Mouse (Mus musculus) A20 (cell line): ENCODE measurements around the gene Oit1.

ENCODE experiments used
- DNase-seq: peaks from one replicate; pipeline ENCODE4 v3.0.0-alpha.2; 2011; ENCODE audit warnings: low read depth, low spot score

The Oit1 gene

DNA sequence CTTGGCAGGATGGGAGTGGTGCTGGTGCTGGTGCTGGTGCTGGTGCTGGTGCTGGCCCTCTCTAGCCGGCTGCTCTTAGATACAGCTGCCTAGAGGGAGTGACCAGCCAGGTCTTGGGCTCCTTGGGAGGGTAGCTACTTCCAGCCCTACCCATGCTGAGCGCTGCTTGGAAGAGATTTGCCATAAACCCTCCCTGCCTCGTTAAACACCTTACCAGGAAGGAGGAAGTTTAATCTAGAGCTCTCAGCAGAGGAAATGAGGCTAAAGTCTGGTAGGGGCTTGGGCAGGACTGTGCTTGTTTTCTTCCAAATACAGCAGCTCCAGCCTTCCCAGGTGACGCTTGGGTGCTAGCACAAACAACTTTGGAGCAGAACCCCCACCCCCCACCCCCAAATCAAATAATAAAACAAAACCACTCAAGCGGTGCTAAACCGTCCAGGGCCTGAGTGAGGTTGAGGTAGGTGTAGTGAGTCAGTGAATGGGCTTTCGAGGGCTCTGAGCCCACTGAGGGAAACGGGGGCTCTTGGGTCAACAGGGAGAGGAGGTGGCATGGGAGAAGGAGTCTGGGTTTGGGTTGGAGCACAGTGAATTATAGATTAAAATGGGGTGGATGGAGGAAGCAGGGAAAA lies at the start of gene Oit1:
TSS of gene Oit1 (minus strand) at position 70 of the 629 bp plus-strand sequence.
- no peak for DNase-seq

DNA sequence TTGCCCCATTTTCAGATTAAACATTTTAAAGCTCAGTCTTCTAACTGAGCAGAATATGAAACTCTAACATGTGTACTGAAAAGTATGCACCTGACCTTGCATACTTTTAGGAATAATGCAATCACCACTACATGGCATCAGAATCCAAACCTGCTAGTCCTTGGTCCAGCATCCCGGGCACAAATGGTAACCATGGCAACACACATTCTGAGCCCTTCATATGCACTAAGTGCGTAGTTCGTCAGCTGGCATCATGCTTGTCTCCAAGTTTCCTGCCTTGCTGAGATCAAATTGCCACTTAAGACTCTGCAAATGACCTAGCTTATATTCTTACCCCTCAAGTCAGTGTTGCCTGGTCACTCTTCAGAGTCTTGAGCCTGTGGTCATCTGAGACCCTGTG lies 44.3 kb upstream of the Oit1 start:
- no peak for DNase-seq

DNA sequence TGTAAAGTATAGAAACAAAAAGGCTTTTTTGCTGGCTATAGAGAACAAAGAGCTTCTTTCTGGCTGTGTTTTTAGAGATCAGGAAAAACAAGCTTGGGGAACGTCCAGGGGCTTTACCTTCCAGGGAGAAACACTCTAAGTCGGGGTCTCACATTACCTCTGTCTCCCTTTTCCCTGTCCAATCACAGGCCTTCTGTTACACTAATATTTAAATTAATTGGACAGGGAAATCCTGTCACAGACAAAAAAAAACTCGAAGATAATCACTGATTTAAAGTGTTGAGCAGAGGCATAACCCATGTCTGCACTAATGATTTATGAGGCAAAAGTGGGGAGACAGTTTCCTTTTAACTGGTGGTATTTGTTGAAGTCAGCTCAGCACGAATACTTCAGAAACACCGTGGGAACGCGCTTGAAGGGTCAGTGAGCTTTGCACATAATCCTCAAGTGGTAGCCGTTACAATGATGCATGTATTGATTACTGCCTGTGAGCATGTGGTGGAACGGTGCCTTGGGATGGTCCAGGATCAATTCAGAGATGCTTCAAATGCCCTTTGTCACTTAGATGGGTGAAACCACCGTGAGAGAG lies 42.7 kb upstream of the Oit1 start:
- no peak for DNase-seq

DNA sequence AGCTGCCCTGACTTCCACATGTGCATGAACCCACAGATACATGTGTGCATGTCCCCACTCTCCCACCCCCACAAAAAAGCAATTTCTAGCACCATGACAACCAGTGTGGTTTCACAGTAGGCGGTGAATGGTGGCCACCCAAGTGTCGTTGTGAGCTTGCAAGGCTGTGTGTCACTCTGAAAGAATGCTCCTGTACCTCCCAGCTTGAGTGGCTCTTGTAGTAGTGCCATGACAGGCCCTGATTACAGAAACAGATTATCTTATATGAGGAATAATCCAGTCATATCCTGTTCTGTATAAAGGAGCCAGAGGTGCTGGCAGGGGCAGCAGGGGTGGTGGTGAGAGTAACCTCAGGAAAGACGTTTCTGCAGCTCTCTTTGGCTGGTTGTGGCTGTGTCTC lies 40.1 kb upstream of the Oit1 start:
- no peak for DNase-seq

- DNase-seq, result no peak
These were observed 27.4 kb upstream of the Oit1 start for GRCm38 (mm10) chr14:8405946-8406345.

DNA sequence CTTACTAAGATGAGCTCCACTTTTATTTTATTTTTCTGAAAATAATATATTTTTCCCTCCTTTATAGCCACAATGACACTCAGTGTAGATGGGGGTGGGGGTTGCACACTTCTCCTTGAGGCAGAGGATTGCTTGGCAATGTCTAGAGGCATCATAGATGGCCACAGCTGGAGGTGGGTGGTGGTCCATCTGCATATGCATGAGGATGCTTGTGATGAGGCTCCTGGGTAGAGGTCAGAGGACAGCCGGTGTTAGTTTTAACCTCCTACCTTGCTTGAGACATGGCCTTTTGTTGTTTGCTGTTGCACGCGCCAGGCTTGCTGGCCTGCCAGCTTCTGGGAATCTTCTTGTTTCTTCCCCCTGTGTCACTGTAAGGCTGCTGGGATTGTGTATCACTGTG lies 24.8 kb upstream of the Oit1 start:
- no peak for DNase-seq

DNA sequence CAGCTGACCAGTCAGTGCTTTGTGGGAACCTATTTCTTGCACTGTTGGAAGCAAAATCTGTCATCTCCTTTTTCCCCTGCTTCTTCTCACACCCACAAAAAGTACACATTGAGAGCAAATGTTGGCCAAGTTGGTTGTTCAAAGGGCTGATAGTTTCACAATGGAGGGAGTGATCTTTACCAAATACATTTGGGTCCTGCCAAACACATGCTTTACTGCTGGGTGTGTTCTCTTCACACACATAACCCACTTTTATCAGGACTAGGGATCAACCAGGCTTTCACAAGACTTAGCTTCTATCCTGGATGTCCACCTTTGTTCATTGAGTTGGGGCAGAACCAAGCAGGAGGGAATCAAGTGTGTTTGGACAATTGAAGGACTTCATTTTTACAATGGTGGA lies 20.0 kb upstream of the Oit1 start:
- no peak for DNase-seq

DNA sequence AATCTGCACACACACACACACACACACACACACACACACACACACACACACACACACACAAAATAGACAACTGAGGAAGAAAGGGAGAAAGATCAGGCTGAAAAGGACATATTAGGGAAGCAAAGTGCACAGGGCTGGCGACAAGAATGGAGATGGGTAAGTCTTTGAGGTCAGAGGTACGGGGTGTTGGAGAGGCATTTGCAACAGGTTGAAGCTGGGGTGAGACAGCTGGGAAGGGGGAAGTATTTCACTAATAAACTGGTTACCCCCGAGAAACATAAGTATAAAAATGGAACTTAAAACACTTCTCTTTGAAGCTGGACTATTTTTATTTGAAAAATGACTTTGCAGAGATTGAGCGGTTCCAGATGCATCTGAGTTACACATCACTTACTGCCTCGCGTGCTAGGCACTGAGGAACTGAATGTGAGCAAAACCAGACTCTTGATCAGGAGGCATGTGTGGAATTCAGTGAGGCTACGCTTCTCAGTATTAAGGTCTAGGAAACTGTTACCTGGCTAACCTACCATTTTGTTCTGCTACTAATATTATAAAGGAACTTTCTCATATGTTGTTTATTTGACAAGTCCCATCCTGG lies 17.2 kb upstream of the Oit1 start:
- DNase-seq, result peak; percentile 26

- no peak for DNase-seq
These were observed 13.7 kb upstream of the Oit1 start for GRCm38 (mm10) chr14:8392181-8392825.

DNA sequence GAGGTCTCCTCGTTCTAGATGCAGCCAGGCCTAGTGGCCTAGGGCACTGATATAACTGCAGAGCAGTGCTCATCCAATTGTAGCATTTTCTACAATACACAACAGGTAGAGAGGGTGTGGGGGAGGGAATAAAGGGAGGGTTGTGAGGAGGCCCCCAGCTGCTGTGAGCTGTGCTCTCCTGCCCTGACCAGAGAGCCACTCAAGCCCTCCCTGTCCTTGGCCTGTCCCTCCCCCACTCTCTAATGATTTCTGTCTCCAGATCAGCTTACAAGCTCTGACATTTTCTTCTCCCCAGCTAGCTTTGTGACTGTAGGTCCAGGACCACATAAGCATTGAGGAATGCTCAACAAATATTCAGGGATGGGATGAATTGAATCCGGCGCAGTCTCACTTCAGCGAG lies 9.2 kb downstream of the Oit1 start:
- DNase-seq, result no peak

GRCm38 (mm10) chr14:8368900-8369299 lies 9.7 kb downstream of the Oit1 start:
- no peak for DNase-seq

DNA sequence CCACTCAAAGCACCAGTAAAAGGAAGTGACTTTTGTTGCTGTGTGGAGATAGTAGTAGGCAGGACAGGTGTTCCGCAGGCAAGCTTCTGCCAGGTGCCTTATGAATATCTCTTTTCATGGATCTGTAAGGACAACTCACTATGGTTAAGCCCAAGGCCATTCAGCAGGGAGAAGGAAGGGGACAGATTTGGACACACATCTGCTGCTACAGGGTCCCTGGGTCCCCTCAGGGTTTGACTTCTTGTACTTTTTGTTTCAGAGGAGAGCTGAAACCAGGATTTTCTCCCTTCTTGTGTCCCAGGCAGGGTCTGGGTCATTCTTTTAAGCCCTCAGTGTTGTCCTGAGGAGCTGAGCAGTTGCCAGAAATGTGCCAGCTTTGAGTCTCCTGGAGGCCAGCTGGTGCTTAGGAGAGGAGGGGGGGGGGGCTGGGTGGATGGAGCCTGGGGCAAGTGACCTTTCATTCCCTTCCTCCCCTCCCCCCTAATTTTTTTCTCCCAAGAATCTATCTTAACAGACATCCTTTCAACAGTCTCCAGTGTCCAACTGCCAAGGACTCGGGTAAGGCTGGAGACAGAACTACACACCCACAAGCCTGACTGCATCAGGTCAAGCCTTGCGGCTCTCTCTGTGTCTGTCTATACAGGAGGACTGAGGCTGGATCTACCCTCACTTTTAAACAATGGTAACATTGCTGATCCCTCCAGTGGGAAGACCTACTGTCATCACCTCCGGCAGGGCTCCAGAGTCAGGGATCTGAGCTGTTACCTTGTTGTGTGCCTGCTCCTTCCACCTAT lies 10.6 kb downstream of the Oit1 start:
- no peak for DNase-seq

DNA sequence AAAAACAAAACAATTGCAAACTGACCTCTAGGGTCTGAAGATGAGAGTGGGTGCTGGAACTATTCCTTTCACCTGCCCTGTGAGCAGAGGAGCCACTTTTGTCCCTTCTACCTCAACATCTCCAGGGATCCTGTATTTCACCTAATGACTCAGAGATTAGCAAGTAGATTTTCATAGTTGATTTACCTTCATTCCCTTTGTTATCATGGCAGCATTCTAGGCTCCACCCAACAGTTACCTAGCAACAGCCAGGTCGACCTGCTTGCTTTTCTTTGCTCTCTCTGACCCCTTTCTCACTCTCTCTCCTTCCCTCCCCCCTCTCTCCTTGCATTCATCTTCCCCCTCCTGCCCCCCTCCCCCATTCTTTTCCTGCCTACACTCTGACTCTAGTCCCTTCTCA lies 11.4 kb downstream of the Oit1 start:
- no peak for DNase-seq

DNA sequence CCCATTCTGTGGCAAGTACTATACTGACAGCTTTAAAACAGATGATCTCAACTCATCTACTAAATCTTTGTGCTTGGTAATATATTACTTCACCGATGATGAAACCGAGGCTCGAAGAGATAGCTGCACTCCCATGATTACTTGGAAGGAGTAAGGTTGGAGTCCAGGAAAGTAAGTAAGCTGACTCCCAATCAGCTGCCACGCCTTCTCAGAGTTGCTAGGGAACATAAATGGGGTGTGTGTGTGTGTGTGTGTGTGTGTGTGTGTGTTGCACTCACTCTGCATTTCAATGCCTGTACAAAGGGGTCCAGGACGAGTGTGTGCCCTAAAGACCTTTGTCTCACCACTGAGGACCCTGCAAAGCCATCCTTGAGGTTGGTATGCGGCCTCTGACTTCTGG lies 12.7 kb downstream of the Oit1 start:
- no peak for DNase-seq

DNA sequence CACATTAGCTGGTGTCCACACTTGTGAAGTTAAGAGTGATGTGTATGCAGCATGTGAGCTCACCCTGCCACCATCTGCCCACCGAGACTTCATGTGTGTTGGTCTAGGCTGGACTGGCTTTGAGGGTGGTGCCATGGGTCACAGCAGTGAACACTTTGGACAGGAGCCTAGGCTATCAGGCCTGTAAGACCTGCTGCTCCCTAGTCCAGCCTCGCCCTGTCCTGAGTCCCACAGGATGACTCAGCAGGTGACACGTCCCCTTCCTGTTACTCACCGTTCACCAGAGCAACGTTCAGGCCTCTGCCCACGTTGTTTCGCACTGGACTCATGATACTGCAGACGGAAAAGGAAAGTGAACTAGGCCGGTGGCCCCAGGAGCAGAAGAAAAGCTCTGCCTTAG lies 21.7 kb downstream of the Oit1 start:
- DNase-seq, result no peak

DNA sequence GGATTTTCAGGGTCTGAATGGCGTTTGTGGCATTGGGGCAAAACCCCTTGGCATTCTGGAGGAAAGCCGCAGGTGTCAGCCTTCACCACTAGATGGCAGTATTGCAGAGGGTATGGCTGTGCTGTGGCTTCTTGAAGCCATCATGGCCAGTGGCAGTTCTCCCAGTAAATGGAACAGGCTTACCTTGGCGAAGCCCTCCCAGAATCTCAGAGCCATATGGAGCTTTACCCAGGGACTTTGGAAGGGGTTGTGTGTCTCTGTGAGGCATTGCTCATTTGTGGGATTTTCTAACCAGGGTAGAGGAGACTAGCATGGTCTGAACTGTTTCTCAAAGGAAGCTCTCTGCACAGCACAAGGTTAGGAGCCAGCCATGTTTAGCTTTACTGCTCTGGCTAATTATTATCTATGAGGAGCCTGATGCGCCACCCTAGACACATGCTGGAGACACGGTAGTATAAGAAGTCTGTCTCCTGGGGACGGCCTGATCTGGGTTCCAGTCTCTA lies 22.5 kb downstream of the Oit1 start:
- DNase-seq, result peak; percentile 66

DNA sequence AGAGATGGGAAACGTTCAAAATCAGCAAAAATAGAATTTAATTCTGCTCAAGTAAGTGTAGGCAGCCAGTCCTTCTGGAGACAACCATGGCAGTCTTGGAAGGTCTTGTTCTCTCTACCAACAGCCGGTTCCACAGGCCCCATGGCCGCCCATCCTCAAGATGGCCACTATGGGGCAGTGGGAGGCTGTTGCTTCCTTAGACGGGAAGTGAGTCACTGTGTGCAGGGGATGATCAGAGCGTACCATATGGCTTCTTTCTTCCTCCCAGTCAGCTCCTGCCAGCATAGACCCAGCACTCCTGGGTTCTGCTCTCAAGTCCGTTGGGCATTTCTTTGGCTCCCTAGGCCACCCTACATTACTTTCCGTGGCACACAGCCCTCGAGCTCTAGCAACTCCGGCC lies 29.6 kb downstream of the Oit1 start:
- peak; percentile 15 for DNase-seq

DNA sequence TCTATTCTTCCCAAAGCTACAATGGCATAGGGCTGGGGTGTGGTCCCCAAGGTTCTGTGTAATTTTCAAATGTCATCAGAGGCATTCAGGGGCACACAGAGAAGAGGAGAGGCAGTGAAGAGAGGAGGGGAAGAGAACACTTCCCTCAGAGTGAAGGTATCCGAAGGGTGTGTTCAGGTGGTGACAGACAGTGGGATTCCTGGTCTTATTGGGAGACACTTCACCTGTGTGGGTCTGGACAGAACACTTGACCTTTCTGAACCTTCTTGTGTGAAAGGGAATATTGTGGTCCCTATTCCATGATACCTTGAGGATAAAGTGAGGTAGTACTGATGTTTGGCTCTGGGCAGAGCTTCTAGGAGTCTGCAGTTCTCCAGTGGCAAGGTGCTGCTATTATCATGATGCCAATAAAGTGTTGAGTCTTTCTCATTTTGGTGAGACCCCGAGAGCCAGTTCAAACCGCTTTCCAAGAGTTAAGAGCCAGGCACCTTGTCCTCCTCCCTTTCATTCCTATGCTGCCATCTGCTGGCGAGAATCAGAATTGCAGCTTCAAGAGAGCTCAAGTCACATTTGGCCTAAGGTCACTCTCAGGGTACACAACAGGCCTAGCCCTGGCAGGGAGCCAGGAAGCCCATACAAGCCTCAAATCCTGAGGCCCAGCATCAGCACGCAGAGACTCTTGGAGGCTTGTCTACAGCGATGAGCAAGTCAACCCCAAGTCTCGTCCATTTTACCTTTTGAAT lies 32.1 kb downstream of the Oit1 start:
- DNase-seq, result peak; percentile 73

DNA sequence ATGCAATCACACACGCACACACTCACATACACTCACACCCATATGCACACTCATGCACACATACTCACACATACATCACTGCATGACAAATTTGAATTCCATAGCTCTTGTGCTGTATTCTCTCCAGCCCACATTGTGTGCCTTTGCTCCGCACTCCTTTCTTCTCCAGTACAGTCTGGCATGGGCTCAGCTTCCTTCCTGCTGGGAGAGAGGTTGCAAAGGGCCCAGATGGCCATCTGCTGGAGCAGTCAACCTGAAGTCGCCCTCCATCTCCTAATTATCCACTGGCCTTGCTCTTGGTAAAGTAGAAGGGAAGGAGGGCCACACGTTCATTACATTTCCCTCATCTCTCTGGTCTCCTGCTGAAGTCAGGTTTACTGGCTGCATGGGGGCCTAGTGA lies 33.0 kb downstream of the Oit1 start:
- no peak for DNase-seq

DNA sequence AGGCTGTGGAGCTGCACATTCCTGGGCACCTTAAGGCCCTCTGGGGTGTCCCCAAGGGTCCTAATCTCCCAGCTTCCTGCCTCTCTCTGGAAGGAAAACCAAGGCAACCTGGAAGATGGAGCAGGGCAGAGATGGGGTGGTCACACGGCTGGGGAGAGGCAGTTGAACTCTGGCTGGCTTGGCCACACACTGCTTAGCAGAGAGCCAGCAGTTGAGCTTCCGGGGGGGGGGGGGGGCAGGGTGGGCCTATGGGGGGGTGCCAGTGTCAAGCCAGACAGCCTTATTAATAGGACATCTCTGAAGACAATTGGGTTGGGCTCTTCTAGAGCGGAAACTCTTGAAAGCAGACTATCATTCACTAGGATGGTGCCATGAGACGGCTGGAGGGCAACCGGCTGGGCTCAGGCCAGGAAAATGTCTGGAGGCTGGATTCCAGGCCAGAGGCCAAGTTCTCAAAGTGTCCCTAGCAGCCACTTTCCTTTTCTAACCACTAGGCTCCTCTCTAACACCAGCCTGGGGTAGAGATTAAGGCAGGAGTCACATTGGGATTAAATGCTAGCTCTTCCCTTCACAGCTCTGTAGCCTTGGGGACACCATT lies 35.9 kb downstream of the Oit1 start:
- DNase-seq, result no peak

- no peak for DNase-seq
These were observed 38.3 kb downstream of the Oit1 start for GRCm38 (mm10) chr14:8340226-8340625.
